Mouse (Mus musculus) gastrocnemius, postnatal 36 days (tissue): ENCODE measurements at regions not wholly inside any gene's neighbourhood (a gene's known extent, or its start where the extent isn't known, plus 50 kb on each side); places are given as distances from the start of the nearest gene placed in this dataset.

Source experiments
- DNase-seq, 2 experiments: peaks; one replicate each; pipeline ENCODE4 v3.0.0; 2022
- intact Hi-C: fragments of 180-260 bp; cut with DNase I; formaldehyde crosslinking; loops from one replicate; pipeline ENCODE4 v1.15.1; 2025

DNA sequence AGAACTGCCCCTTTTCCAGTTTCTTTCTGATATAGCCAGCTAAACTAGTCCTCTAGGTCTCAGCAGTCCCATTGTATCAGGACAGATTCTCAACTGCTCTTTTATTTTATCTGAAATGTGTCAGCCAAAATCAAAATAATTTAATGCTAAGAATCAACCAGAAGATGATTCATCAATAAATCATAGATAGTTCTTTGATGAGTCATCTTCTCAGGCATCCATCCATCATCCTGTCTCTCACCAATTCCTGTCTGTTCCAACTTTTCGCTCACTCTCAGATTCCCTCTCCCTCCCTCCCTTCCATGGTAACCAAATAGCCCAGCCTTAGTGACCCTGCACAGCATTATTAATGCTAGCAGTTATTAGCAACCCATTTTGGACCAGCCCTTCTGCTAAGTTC, 134.0 kb upstream of the Slc24a5 start:
- intact Hi-C loops: no loop called here

GRCm38 (mm10) chr2:124948263-124948781, 119.6 kb upstream of the Slc24a5 start:
- DNase-seq: no peak
- intact Hi-C loops: no loop called here

More for the DNA sequence above, 134.0 kb upstream of the Slc24a5 start:
- DNase-seq: no peak

DNA sequence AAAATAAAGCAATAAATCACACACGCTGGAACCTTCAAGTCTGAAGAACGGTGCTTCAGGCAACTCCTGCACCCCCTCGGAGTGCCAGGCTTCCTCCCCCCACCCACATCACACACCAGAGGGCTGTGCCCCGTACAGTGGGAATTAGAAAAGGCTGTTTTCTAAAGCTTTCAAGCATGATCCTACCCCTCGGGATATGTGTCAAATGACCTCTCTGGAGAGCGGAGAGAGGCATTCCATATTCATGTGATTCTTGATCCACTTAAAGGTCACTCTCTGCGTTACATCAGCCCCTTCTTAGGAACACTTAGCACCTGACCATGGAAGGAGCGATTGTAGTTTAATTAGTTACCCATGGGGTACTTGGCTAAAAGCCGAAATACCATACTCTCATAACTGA, 119.1 kb upstream of the Slc24a5 start:
- intact Hi-C loops: no loop called here
- no peak for DNase-seq

GRCm38 (mm10) chr2:124952212-124952611, 115.7 kb upstream of the Slc24a5 start:
- no peak for DNase-seq
- intact Hi-C loops: no loop called here

GRCm38 (mm10) chr2:124953015-124953414, 114.9 kb upstream of the Slc24a5 start:
- intact Hi-C loops: no loop called here
- DNase-seq: no peak

DNA sequence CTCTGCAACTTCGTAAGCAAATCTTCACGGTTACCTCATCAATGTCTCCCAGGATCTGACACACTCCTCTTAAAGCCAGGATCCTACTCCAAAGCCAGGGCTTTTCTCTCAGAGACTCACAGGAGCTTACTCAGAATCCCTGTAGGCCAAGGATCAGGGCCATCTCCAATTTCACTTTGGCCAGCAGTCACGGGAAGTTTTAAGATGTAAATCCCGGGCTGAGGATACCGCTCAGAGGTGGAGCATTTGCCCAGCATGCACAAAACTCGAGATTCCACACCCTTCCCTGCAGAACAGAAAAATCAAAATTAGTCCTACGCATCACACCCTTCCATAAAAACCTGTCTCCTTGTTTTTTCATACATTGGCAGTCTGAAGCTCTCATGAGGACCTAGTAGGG, 112.1 kb upstream of the Slc24a5 start:
- intact Hi-C loops: no loop called here
- no peak for DNase-seq

DNA sequence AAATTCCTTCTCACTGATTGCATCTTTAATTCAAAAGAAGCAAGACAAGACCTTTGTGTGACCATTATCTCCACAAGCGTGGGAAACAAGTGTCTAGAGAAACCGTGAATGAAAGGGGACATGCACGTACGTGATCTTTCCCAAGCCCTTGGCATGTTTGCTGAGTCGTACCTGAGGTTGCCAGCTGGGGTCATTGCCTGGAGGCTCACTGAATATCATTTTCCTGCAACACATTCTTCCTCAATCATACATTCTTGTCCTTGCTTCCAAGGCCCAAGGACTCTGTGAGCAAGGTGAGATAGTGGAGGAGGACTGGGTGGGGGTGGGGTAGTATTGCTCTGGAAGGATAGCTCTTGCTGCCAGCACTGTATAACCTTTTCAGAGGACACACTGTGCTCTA, 108.5 kb upstream of the Slc24a5 start:
- DNase-seq: no peak
- intact Hi-C loops: no loop called here

DNA sequence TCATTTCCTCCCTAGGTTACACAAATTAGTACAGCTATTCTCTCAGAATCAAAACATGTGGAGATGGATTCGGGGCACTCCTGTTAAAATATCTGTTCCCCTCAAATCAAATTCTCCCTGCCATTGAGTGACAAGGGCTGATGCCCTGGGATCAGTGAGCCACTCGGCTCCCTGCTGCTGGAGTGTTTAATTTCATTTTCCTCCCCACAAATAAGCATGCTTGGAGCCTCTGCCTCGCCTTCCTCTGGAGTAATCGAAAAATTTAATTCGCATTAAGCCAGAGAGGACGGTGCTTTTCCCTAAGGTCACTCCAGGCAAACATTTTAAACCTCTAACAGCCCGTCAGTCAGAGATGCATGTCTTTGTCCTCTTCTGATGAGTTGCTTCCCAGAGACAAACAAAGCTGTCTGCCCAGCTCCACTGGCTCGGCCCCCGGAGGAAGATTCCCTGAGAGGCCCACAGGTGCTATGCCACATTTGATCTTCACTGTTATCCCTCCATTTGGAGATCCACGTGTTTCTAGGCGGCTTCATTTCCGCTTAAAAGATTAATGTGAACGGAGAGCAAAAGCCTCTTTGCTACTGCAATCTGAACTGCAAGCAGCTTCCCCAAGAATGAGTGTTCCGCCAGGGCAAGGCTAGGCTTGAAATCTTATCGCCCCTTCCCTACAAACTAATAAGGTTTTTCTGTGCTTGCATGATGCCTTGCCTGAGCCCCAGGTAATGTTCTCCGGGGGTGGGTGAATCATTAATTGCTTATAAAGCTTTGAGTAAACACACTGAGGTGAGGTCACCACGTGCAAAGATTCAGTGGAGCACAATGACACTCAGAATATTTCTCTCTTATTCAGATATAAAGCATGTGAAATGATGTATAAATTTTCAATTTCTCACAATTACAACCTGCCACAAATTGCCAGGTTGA, 95.8 kb upstream of the Slc24a5 start:
- DNase-seq: no peak
- intact Hi-C loops: no loop called here

DNA sequence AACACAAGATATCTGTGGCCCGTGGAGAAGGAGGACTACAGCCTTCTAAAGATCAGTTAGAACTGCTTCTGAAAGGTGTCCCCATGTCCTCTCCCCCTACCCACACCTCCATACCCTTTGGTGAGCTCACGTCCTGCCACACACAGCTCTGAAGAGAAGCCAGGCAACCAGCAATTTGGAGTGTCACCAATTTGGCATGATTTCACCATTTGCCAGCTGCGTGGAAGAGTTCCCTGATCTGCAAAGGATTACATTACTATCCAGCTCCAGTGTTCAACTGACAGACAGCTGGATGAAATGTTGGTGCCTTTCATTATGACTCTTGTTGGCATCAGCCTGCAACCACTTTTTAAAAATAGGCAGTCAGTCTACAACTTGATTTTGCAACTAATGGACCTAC, 92.8 kb upstream of the Slc24a5 start:
- intact Hi-C loops: no loop called here
- no peak for DNase-seq

DNA sequence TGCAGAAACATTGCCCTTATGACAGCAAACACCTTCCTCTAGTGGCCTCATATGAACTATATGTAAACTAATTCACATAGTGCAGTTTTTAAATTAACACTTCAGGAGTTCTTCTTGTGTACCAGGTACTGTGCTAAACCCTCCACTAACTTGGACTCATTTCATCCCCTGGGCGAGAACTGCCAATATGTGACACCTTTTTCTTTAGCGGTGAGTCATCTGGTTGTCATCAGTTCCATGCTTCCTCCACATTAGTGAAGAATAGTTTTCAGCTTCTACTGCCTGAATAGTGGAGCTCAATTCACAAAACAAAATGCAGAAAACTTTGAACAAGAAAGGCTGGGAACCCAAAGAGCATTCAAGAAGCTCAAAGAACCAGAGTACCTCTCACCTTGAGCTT, 76.9 kb upstream of the Slc24a5 start:
- DNase-seq: no peak
- intact Hi-C loops: no loop called here

- intact Hi-C loops: no loop called here
- DNase-seq: no peak
Measured at GRCm38 (mm10) chr2:125015007-125015406, 52.9 kb upstream of the Slc24a5 start.

- intact Hi-C loops: no loop called here
- no peak for DNase-seq
Measured at GRCm38 (mm10) chr2:125016946-125017345, 51.0 kb upstream of the Slc24a5 start.
